Mouse (Mus musculus): ENCODE data around the gene Tmsb4x. TPM values are rescaled to one million over a fixed set of nuclear protein-coding genes. Genes with fewer than 3 reads are reported as not detected.
A peak's percentile ranks its signal among the peaks of the same experiment; 100 is the strongest.

The Tmsb4x gene
- 2,464 and 2,500 TPM in 2 replicates for polyA plus RNA-seq (2015; fragmentation: Nextera tagmentation; extraction: Ambion mirVana)

- Histone ChIP-seq H3K36me3 (ENCODE audit: insufficient read depth, low read length) (no peaks in the 10 kb centered on the region), H3K9ac (replicated peaks; ENCODE audit: low read length) (peak within 1 kb of the TSS; percentile 76), H3K4me1 (ENCODE audit: insufficient read depth, low read length) (peaks cover 6% of the 10 kb centered on the region; the same call in 1 of the 2 replicates), H3K27me3 (ENCODE audit: insufficient read depth, low read length) (peaks cover 26% of the 10 kb centered on the region; the same call in 1 of the 2 replicates), H3K4me3 (ENCODE audit: low read length) (peak within 1 kb of the TSS; percentile 67), H3K27ac (ENCODE audit: low read length) (peak within 1 kb of the TSS; percentile 88), H3K4me2 (replicated peaks; ENCODE audit: low read depth, low read length) (peak within 1 kb of the TSS; percentile 54), H3K9me3 (ENCODE audit: low read length) (no peaks in the 10 kb centered on the region)
- WGBS: 24% methylated on average over 39 of the region's 39 CpGs
- ATAC-seq (ENCODE audit: low FRiP score, low TSS enrichment): peak; percentile 88
Observed at GRCm38 (mm10) chrX:167208978-167209754, at the start of gene Tmsb4x. TSS of gene Tmsb4x (minus strand) at chrX:167209315.

DNA sequence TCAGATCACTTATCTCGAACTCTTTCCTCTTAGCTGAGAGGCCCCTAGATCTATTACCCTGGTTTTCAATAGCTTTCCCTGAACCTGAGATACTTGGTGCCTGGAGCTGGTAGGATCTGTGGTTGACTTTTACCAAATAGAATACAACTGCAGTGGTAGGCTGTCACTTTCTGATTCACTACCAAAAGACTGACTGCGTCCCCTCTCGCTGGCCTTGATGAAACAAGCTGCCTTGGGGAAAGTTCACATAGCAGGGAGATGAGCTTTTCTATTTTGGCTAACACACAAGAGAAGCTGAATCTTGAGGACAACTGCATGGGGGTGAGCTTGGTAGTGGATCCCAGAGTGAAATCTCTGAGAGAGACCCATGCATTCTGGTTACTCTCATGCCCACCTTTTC, 32.6 kb upstream of the Tmsb4x start:
- no peak for ATAC-seq (ENCODE audit: low FRiP score, low TSS enrichment)

DNA sequence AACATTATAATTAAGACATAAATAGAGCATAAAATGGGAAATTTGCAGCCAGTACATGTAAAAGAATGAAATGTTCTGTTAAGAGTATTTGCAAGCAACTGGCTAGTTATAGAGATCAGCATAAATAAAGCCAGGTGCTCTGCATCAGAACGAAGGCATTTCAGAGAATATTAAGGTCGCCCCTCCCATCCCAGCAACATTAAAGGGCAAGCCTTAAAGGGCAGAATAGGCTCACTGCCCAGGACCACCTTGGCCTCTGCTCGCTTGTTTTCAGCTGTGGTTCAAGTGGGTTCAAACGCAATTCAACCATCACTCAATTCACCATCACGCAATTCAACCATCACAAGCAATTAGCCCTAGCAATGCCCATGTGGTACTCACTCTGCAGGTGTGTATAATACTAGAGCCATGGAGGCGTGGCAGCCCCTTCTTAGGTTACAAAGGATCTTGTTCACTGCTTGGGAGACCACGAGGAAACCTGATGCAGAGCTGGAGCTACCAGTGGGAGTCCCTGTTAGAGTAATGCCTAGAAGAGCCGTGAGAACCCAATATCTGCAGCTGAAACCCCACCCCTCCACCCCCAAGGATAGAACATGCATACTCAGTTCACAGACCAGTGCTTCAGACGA, 30.3 kb upstream of the Tmsb4x start:
- peak; percentile 84 for ATAC-seq (ENCODE audit: low FRiP score, low TSS enrichment)
- no peaks in the 10 kb centered on the region for H3K4me1 ChIP-seq (ENCODE audit: insufficient read depth, low read length)
- 52% methylated on average over 9 of the region's 9 CpGs for WGBS

More for the DNA sequence above, 32.6 kb upstream of the Tmsb4x start:
- Histone ChIP-seq H3K9me3 (ENCODE audit: low read length) (no peaks in the 10 kb centered on the region), H3K36me3 (ENCODE audit: insufficient read depth, low read length) (no peaks in the 10 kb centered on the region), H3K27me3 (ENCODE audit: insufficient read depth, low read length) (peaks cover 26% of the 10 kb centered on the region), H3K4me3 (ENCODE audit: low read length) (no peak overlapping the region), H3K27ac (ENCODE audit: low read length) (no peak overlapping the region), H3K9ac (replicated peaks; ENCODE audit: low read length) (no peak overlapping the region), H3K4me1 (ENCODE audit: insufficient read depth, low read length) (no peaks in the 10 kb centered on the region), H3K4me2 (replicated peaks; ENCODE audit: low read depth, low read length) (no peak overlapping the region)
- 85% methylated on average over 3 of the region's 3 CpGs for WGBS

DNA sequence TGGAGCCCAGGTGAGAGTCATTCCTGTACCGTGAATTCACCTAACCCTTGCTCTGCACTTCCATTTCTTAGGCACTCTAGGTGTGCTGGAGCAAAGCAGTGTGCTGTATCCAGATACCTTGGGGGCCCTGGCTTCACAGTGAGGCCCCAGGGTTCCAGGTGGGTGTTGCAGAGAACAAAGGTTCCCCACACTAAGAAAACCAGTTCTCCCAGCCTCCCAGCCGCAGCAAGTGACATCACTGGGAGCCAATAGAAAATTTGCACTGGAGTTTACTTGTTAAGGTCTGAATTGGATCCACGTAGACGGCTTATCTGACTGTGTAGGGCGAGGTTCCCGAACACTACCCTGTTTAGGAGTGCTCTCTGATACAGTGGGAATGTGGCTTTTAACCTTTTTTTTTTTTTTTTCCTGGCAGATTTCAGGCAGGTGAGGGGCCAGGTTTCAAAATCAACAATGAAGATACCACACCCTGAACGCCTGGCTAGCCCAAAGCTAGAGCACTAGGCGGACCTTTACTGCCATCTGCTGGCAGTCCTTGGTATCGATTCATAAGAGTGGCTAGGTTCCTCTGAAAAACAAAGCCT, 24.1 kb upstream of the Tmsb4x start:
- peaks cover 7% of the 10 kb centered on the region; the same call in 1 of the 2 replicates for H3K27me3 ChIP-seq (ENCODE audit: insufficient read depth, low read length)
- no peak overlapping the region for H3K4me2 ChIP-seq (replicated peaks; ENCODE audit: low read depth, low read length)
- H3K4me1 ChIP-seq (ENCODE audit: insufficient read depth, low read length): no peaks in the 10 kb centered on the region
- 24% methylated on average over 9 of the region's 9 CpGs for WGBS
- peak overlapping the region; percentile 19; the same call in 1 of the 2 replicates for H3K27ac ChIP-seq (ENCODE audit: low read length)
- no peak overlapping the region for H3K4me3 ChIP-seq (ENCODE audit: low read length)
- peak; percentile 75 for ATAC-seq (ENCODE audit: low FRiP score, low TSS enrichment)
- H3K9ac ChIP-seq (replicated peaks; ENCODE audit: low read length): no peak overlapping the region
- no peaks in the 10 kb centered on the region for H3K36me3 ChIP-seq (ENCODE audit: insufficient read depth, low read length)
- no peaks in the 10 kb centered on the region for H3K9me3 ChIP-seq (ENCODE audit: low read length)

More for the DNA sequence above, 30.3 kb upstream of the Tmsb4x start:
- no peak overlapping the region for H3K4me3 ChIP-seq (ENCODE audit: low read length)
- no peak overlapping the region for H3K4me2 ChIP-seq (replicated peaks; ENCODE audit: low read depth, low read length)
- no peaks in the 10 kb centered on the region for H3K36me3 ChIP-seq (ENCODE audit: insufficient read depth, low read length)
- no peak overlapping the region for H3K9ac ChIP-seq (replicated peaks; ENCODE audit: low read length)
- no peak overlapping the region for H3K27ac ChIP-seq (ENCODE audit: low read length)
- H3K9me3 ChIP-seq (ENCODE audit: low read length): no peaks in the 10 kb centered on the region
- peaks cover 21% of the 10 kb centered on the region; the same call in 1 of the 2 replicates for H3K27me3 ChIP-seq (ENCODE audit: insufficient read depth, low read length)

- Histone ChIP-seq H3K27me3 (ENCODE audit: insufficient read depth, low read length) (peaks cover 7% of the 10 kb centered on the region; the same call in 1 of the 2 replicates), H3K36me3 (ENCODE audit: insufficient read depth, low read length) (no peaks in the 10 kb centered on the region), H3K4me3 (ENCODE audit: low read length) (no peak overlapping the region), H3K4me1 (ENCODE audit: insufficient read depth, low read length) (no peaks in the 10 kb centered on the region), H3K9me3 (ENCODE audit: low read length) (no peaks in the 10 kb centered on the region), H3K27ac (ENCODE audit: low read length) (no peak overlapping the region), H3K4me2 (replicated peaks; ENCODE audit: low read depth, low read length) (no peak overlapping the region), H3K9ac (replicated peaks; ENCODE audit: low read length) (no peak overlapping the region)
- ATAC-seq (ENCODE audit: low FRiP score, low TSS enrichment): no peak
- 74% methylated on average over 8 of the region's 8 CpGs for WGBS
Observed at GRCm38 (mm10) chrX:167231150-167231549, 22.0 kb upstream of the Tmsb4x start.

GRCm38 (mm10) chrX:167229819-167230218, 20.7 kb upstream of the Tmsb4x start:
- Histone ChIP-seq H3K9me3 (ENCODE audit: low read length) (no peaks in the 10 kb centered on the region), H3K9ac (replicated peaks; ENCODE audit: low read length) (no peak overlapping the region), H3K27ac (ENCODE audit: low read length) (no peak overlapping the region), H3K27me3 (ENCODE audit: insufficient read depth, low read length) (peaks cover 10% of the 10 kb centered on the region), H3K4me1 (ENCODE audit: insufficient read depth, low read length) (no peaks in the 10 kb centered on the region), H3K4me2 (replicated peaks; ENCODE audit: low read depth, low read length) (no peak overlapping the region), H3K36me3 (ENCODE audit: insufficient read depth, low read length) (no peaks in the 10 kb centered on the region), H3K4me3 (ENCODE audit: low read length) (no peak overlapping the region)
- 68% methylated on average over 1 of the region's 1 CpGs for WGBS
- ATAC-seq (ENCODE audit: low FRiP score, low TSS enrichment): no peak

GRCm38 (mm10) chrX:167229206-167229605, 20.1 kb upstream of the Tmsb4x start:
- H3K27me3 ChIP-seq (ENCODE audit: insufficient read depth, low read length): peaks cover 9% of the 10 kb centered on the region
- no peaks in the 10 kb centered on the region for H3K4me1 ChIP-seq (ENCODE audit: insufficient read depth, low read length)
- 40% methylated on average over 6 of the region's 6 CpGs for WGBS
- no peaks in the 10 kb centered on the region for H3K36me3 ChIP-seq (ENCODE audit: insufficient read depth, low read length)
- no peak; the same call in 1 of the 2 replicates for ATAC-seq (ENCODE audit: low FRiP score, low TSS enrichment)
- H3K27ac ChIP-seq (ENCODE audit: low read length): no peak overlapping the region
- H3K4me2 ChIP-seq (replicated peaks; ENCODE audit: low read depth, low read length): no peak overlapping the region
- H3K9me3 ChIP-seq (ENCODE audit: low read length): no peaks in the 10 kb centered on the region
- H3K9ac ChIP-seq (replicated peaks; ENCODE audit: low read length): no peak overlapping the region
- no peak overlapping the region for H3K4me3 ChIP-seq (ENCODE audit: low read length)

GRCm38 (mm10) chrX:167227756-167228155, 18.6 kb upstream of the Tmsb4x start:
- no peaks in the 10 kb centered on the region for H3K36me3 ChIP-seq (ENCODE audit: insufficient read depth, low read length)
- H3K9me3 ChIP-seq (ENCODE audit: low read length): no peaks in the 10 kb centered on the region
- H3K4me3 ChIP-seq (ENCODE audit: low read length): no peak overlapping the region
- 94% methylated on average over 6 of the region's 6 CpGs for WGBS
- H3K9ac ChIP-seq (replicated peaks; ENCODE audit: low read length): no peak overlapping the region
- ATAC-seq (ENCODE audit: low FRiP score, low TSS enrichment): no peak
- H3K27me3 ChIP-seq (ENCODE audit: insufficient read depth, low read length): peaks cover 7% of the 10 kb centered on the region
- no peaks in the 10 kb centered on the region for H3K4me1 ChIP-seq (ENCODE audit: insufficient read depth, low read length)
- no peak overlapping the region for H3K27ac ChIP-seq (ENCODE audit: low read length)
- H3K4me2 ChIP-seq (replicated peaks; ENCODE audit: low read depth, low read length): no peak overlapping the region

DNA sequence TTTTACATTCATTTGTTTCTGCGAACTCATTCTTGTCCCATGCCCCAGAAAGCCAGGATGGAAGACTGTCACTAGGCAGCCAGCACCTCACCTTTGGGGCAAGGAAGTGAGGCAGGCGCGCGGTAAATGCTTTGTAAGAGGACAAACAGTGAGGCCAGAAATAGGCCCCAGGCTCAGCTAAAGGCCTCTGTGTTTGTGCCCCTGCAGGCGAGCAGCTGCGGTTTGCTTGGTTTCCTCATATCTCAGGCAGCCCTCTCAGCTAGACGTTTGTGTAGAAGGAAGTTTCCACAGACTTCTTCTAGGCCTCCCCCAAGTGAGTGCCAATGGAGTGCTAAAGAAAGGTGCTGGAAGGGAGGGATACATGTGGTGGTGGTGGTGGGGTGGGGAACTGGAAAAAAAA, 18.0 kb upstream of the Tmsb4x start:
- Histone ChIP-seq H3K4me1 (ENCODE audit: insufficient read depth, low read length) (no peaks in the 10 kb centered on the region), H3K27ac (ENCODE audit: low read length) (no peak overlapping the region), H3K36me3 (ENCODE audit: insufficient read depth, low read length) (no peaks in the 10 kb centered on the region), H3K4me2 (replicated peaks; ENCODE audit: low read depth, low read length) (no peak overlapping the region), H3K27me3 (ENCODE audit: insufficient read depth, low read length) (peaks cover 7% of the 10 kb centered on the region), H3K9ac (replicated peaks; ENCODE audit: low read length) (no peak overlapping the region), H3K4me3 (ENCODE audit: low read length) (no peak overlapping the region), H3K9me3 (ENCODE audit: low read length) (no peaks in the 10 kb centered on the region)
- ATAC-seq (ENCODE audit: low FRiP score, low TSS enrichment): no peak
- WGBS: 88% methylated on average over 7 of the region's 7 CpGs
